Mouse (Mus musculus): ENCODE measurements around the gene Ugt2b35.
A peak's percentile ranks its signal among the peaks of the same experiment; 100 is the strongest.
"Not testable (repeated sequence)": the region's sequence is repeated elsewhere in the genome, so short reads cannot be mapped to it uniquely, and the experiment has no call there.

The Ugt2b35 gene

DNA sequence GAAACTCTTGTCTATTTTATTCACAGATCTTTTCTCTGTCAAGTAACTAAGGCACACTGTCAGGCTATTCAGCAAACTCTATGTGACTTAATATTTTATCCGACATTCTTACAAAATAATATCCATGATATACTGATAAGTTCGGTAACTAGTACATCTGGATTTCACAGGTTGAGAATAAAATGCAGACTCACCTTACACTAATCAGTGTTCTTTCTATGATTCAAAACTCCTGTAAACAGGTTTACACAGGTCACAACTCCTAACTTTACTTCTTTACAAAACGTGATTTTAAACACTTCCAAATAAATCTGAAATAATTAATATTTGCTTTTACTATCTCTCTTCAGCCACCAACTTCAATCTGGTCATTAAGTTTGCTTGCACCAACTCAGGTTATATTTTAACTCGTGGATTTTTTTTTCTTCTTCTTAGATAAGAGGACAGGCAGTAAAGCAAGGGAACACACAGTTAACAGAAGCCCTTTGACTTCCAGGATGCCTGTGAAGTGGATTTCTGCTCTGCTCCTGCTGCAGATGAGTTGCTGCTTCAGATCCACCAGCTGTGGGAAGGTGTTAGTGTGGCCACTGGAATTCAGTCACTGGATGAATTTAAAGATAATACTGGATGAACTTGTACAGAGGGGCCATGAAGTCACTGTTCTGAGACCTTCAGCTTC is at the start of gene Ugt2b35:
Gene Ugt2b35, plus strand, starts transcription at position 466 of the 679 bp plus-strand sequence.
- DNase-seq = no peak

DNA sequence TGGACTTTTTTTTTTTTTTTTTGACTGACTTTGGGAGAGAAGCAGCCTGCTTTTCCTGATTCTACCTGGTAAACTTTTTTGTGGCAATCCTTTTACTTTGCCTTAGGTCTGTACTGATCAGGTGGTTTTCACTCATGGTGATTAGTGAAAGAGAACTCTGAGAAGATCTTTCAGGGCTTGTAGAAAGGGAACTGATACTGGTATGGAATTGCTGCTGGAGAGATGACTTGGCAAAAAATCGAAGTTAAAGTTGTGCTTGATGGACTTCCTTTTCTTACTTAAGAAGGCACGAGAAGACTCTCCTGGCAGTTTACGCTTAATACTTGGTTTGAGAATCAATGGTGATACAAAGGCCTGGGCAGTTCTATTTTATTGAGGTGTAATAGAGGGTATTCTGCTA is 40.2 kb upstream of the Ugt2b35 start:
- no peak for DNase-seq

DNA sequence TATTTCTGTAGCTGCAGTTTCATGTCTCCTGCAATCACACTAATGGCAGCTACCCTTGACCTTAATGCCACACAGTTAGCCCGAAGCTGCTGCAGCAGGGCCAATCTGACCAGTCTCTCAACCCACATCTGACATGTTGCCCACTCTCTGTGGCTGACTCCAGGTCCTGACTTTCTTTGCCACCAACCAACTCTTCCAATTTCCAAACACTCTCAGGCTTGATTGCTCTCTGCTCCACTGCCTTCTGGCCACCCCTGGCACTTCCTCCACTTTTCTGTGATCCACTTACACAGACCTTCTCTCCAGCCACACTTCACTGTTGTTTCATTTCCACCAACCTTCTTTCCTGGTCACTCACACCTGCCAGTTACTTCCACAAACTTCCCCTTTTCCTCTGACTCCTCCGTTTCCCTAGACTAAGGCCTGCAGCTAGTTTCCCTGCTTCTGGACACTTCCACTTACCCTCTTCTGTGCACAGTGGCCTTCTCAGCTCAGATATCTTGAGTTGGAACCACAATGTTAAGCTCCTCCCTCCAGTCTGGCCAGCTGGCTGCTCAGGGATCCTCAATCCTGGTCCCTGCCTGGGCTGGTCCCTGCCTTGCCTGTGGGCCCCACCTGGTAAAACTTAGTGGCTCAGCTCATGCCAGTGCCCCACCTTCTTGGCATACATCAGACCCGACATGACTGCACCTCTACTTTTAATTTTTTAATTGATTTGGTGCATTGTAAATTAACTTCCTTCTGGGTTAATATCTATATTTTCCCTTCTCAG is 38.9 kb upstream of the Ugt2b35 start:
- DNase-seq = no peak

DNA sequence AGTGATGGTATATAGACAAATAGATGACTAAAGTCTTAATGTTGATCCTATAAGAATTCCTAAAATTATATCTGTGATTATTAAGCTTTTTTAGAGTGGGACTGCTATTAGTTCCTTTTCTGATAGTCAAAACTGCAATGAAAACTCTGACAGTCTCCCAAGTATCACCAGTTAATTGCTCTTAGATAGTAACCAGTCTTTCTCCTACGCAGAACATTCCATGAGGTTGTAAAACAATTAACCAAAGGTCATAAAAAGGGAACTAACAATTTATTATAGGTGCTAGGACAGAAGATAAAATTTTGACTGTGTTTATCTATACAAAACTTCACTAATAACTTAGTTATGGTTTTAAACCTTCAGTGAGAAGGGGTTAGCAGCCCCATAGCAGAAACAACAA is 37.8 kb upstream of the Ugt2b35 start:
- DNase-seq = not testable (repeated sequence)

DNA sequence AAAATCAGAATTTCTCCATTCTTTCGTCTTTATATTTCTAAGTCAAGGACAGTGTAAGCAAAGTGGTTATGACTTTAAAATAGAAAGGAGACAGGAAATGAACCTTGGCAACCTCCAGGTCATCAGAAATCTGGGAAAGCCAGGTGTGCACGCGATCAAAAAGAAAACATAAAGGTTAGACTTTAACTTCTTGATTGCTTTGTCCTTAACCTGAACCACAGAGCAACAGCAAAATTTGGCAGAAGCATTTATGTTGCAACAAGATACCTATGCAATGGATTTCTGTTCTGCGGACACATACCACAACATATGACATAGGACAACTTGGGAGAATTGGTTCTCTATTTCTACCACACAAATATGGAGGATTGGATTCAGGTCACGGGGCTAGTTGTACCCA is 33.4 kb upstream of the Ugt2b35 start:
- not testable (repeated sequence) for DNase-seq

DNA sequence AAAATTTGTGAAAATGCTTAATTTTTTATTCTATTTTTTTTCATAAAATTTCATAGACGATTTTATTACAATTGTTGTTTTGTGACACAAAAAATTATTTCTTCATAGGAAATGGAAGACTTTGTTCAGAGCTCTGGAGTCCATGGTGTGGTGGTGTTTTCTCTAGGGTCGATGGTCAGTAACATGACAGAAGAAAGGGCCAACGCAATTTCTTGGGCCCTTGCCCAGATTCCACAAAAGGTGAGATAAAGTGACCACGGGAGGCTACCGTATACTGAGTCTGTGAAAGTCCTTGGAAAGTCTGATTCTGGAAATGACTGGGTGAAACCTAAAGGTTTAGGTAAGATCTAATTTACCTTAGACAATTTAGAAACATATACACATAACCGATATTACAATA is 4.1 kb downstream of the Ugt2b35 start:
- DNase-seq = no peak

DNA sequence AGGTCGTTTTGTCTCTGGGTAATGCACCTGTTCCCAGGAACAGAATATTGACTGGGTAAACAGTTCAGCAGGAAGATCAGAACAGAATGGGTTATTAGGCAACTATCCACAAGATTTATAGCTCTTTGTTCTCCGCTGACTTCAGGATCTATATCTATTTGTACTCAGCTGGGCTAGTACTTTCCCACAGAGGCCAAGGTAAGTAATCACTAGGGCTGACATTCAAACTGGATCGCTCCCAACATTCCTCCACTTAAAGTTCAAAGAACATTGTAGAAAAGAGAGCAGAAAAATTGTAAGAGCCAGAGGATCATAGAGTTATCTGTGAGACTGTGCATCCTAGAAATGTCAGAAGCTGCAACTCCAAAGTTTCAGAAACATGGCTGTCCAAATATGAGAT is 14.8 kb downstream of the Ugt2b35 start:
- DNase-seq = no peak

DNA sequence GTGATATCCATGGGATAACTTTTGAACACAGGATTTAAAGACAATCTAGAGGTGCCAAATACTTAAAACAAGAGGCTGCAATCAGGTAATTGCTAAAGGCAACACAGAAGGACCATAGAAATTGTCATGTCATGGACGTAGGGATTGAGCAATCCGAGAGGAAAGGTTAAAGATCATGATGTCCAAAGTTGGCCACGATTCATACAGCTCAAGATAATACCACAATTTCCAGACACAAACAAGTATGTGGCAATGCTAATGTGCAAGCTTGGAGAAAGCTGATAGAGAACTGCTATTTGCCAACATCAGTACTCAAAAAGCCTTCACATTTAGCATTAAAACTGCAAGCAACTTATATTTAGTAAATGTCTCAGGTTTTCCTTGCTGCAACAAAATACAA is 26.7 kb downstream of the Ugt2b35 start:
- peak in 1 of 2 experiments; percentile 1 for DNase-seq

DNA sequence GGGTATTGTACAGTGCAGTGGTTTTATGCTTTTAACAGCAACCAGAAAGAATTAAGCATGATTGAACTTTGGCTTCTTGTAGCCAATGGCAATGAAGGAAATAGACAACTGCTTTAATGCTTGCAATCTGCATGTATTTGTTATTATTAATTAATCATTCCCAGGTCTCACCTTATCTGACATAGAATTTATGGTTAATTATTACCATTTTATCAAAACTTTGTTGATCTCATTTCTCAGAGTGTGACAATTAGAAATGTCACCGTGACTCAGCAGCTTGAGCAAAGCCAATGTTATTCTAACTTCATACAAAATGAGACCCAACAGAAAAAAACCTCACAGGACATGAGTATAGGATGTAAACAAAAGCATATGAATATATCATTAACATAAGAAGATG is 30.0 kb downstream of the Ugt2b35 start:
- no peak for DNase-seq
